Mouse (Mus musculus): ENCODE data around the gene Chchd6. TPM values are rescaled to one million over a fixed set of nuclear protein-coding genes. Genes with fewer than 3 reads are reported as not detected.

Chchd6 gene
- polyA plus RNA-seq, 1 experiment = 9.1 TPM

- Histone ChIP-seq H3K36me3 (ENCODE audit: control insufficient read depth, insufficient read depth, low read length) (no peaks in the 10 kb centered on the region), H3K4me3 (ENCODE audit: low read depth, low read length) (no peak overlapping the region), H3K4me1 (ENCODE audit: control insufficient read depth, insufficient read depth, insufficient read length, low read length) (no peaks in the 10 kb centered on the region; the same call in none of the 2 replicates), H3K27ac (ENCODE audit: insufficient read depth, low read depth, low read length) (no peak overlapping the region), H3K27me3 (ENCODE audit: control insufficient read depth, insufficient read depth, low read length) (no peaks in the 10 kb centered on the region)
- no peak for TF ChIP-seq CTCF (IDR thresholded peaks at IDR 0.05; ENCODE audit: extremely low read depth, insufficient read length, insufficient replicate concordance, low read depth, low read length)
- no peak for TF ChIP-seq POLR2A (IDR thresholded peaks at IDR 0.05; ENCODE audit: low read depth, low read length)
- 80% methylated on average over 3 of the region's 3 CpGs for WGBS
Measured at GRCm38 (mm10) chr6:89591531-89591930, 3.9 kb downstream of the Chchd6 start.

GRCm38 (mm10) chr6:89585696-89586095 lies 9.8 kb downstream of the Chchd6 start:
- no peak overlapping the region for H3K27ac ChIP-seq (ENCODE audit: insufficient read depth, low read depth, low read length)
- TF ChIP-seq CTCF (IDR thresholded peaks at IDR 0.05; ENCODE audit: extremely low read depth, insufficient read length, insufficient replicate concordance, low read depth, low read length) (no peak), POLR2A (IDR thresholded peaks at IDR 0.05; ENCODE audit: low read depth, low read length) (no peak)
- H3K4me3 ChIP-seq (ENCODE audit: low read depth, low read length) = no peak overlapping the region
- no peaks in the 10 kb centered on the region for H3K27me3 ChIP-seq (ENCODE audit: control insufficient read depth, insufficient read depth, low read length)
- H3K36me3 ChIP-seq (ENCODE audit: control insufficient read depth, insufficient read depth, low read length) = no peaks in the 10 kb centered on the region
- no peaks in the 10 kb centered on the region for H3K4me1 ChIP-seq (ENCODE audit: control insufficient read depth, insufficient read depth, insufficient read length, low read length)

GRCm38 (mm10) chr6:89584634-89585409 lies 10.6 kb downstream of the Chchd6 start:
- Histone ChIP-seq H3K27ac (ENCODE audit: insufficient read depth, low read depth, low read length) (no peak overlapping the region), H3K4me3 (ENCODE audit: low read depth, low read length) (no peak overlapping the region), H3K4me1 (ENCODE audit: control insufficient read depth, insufficient read depth, insufficient read length, low read length) (no peaks in the 10 kb centered on the region), H3K36me3 (ENCODE audit: control insufficient read depth, insufficient read depth, low read length) (no peaks in the 10 kb centered on the region), H3K27me3 (ENCODE audit: control insufficient read depth, insufficient read depth, low read length) (no peaks in the 10 kb centered on the region)
- TF ChIP-seq POLR2A (IDR thresholded peaks at IDR 0.05; ENCODE audit: low read depth, low read length) (no peak), CTCF (IDR thresholded peaks at IDR 0.05; ENCODE audit: extremely low read depth, insufficient read length, insufficient replicate concordance, low read depth, low read length) (no peak)
- 78% methylated on average over 5 of the region's 5 CpGs for WGBS

- Histone ChIP-seq H3K27ac (ENCODE audit: insufficient read depth, low read depth, low read length) (no peak overlapping the region), H3K27me3 (ENCODE audit: control insufficient read depth, insufficient read depth, low read length) (no peaks in the 10 kb centered on the region), H3K36me3 (ENCODE audit: control insufficient read depth, insufficient read depth, low read length) (no peaks in the 10 kb centered on the region), H3K4me3 (ENCODE audit: low read depth, low read length) (no peak overlapping the region), H3K4me1 (ENCODE audit: control insufficient read depth, insufficient read depth, insufficient read length, low read length) (no peaks in the 10 kb centered on the region)
- WGBS = 90% methylated on average over 3 of the region's 3 CpGs
- TF ChIP-seq POLR2A (IDR thresholded peaks at IDR 0.05; ENCODE audit: low read depth, low read length) (no peak), CTCF (IDR thresholded peaks at IDR 0.05; ENCODE audit: extremely low read depth, insufficient read length, insufficient replicate concordance, low read depth, low read length) (no peak)
Measured at GRCm38 (mm10) chr6:89583170-89583569, 12.3 kb downstream of the Chchd6 start.

- Histone ChIP-seq H3K4me1 (ENCODE audit: control insufficient read depth, insufficient read depth, insufficient read length, low read length) (no peaks in the 10 kb centered on the region), H3K36me3 (ENCODE audit: control insufficient read depth, insufficient read depth, low read length) (no peaks in the 10 kb centered on the region), H3K27ac (ENCODE audit: insufficient read depth, low read depth, low read length) (no peak overlapping the region), H3K4me3 (ENCODE audit: low read depth, low read length) (no peak overlapping the region), H3K27me3 (ENCODE audit: control insufficient read depth, insufficient read depth, low read length) (no peaks in the 10 kb centered on the region)
- TF ChIP-seq POLR2A (IDR thresholded peaks at IDR 0.05; ENCODE audit: low read depth, low read length) (no peak), CTCF (IDR thresholded peaks at IDR 0.05; ENCODE audit: extremely low read depth, insufficient read length, insufficient replicate concordance, low read depth, low read length) (no peak)
- WGBS = 13% methylated on average over 2 of the region's 2 CpGs
Measured at GRCm38 (mm10) chr6:89574641-89575040, 20.8 kb downstream of the Chchd6 start.

GRCm38 (mm10) chr6:89573768-89574167 lies 21.7 kb downstream of the Chchd6 start:
- 97% methylated on average over 2 of the region's 2 CpGs for WGBS
- H3K36me3 ChIP-seq (ENCODE audit: control insufficient read depth, insufficient read depth, low read length) = no peaks in the 10 kb centered on the region
- H3K4me3 ChIP-seq (ENCODE audit: low read depth, low read length) = no peak overlapping the region
- H3K27ac ChIP-seq (ENCODE audit: insufficient read depth, low read depth, low read length) = no peak overlapping the region
- H3K27me3 ChIP-seq (ENCODE audit: control insufficient read depth, insufficient read depth, low read length) = no peaks in the 10 kb centered on the region
- H3K4me1 ChIP-seq (ENCODE audit: control insufficient read depth, insufficient read depth, insufficient read length, low read length) = no peaks in the 10 kb centered on the region
- TF ChIP-seq CTCF (IDR thresholded peaks at IDR 0.05; ENCODE audit: extremely low read depth, insufficient read length, insufficient replicate concordance, low read depth, low read length) = no peak
- no peak for TF ChIP-seq POLR2A (IDR thresholded peaks at IDR 0.05; ENCODE audit: low read depth, low read length)

GRCm38 (mm10) chr6:89572921-89573636 lies 22.4 kb downstream of the Chchd6 start:
- no peak for TF ChIP-seq POLR2A (IDR thresholded peaks at IDR 0.05; ENCODE audit: low read depth, low read length)
- no peak for TF ChIP-seq CTCF (IDR thresholded peaks at IDR 0.05; ENCODE audit: extremely low read depth, insufficient read length, insufficient replicate concordance, low read depth, low read length)
- no peaks in the 10 kb centered on the region for H3K36me3 ChIP-seq (ENCODE audit: control insufficient read depth, insufficient read depth, low read length)
- no peak overlapping the region for H3K27ac ChIP-seq (ENCODE audit: insufficient read depth, low read depth, low read length)

More at GRCm38 (mm10) chr6:89572921-89573636, 22.4 kb downstream of the Chchd6 start:
- no peaks in the 10 kb centered on the region for H3K27me3 ChIP-seq (ENCODE audit: control insufficient read depth, insufficient read depth, low read length)
- no peaks in the 10 kb centered on the region for H3K4me1 ChIP-seq (ENCODE audit: control insufficient read depth, insufficient read depth, insufficient read length, low read length)
- no peak overlapping the region for H3K4me3 ChIP-seq (ENCODE audit: low read depth, low read length)
